Mouse (Mus musculus): ENCODE data around the gene Fbxo41.
A peak's percentile ranks its signal among the peaks of the same experiment; 100 is the strongest.
"Not testable (repeated sequence)": the region's sequence is repeated elsewhere in the genome, so short reads cannot be mapped to it uniquely, and the experiment has no call there.

Gene Fbxo41

DNA sequence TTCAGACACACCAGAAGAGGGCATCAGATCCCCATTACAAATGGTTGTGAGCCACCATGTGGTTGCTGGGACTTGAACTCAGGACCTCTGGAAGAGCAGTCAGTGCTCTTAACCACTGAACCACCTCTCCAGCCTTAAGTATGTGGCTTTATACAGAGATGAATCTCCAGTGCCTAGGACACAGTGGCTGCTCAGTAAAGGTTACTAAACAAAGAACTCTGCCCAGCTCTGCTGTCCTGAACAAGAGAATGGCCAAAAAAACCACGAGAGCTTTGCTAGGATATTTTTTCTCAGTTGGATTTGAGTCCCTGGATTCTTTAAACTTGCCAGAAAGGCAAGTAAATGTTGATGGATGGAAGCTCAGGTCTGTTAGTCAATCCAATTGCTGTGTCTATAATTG lies 52.7 kb downstream of the Fbxo41 start:
- DNase-seq (ENCODE audit: extremely low spot score, low spot score) = not testable (repeated sequence)

GRCm38 (mm10) chr6:85447351-85447750 lies 55.4 kb downstream of the Fbxo41 start:
- DNase-seq (ENCODE audit: extremely low spot score, low spot score) = no peak

- DNase-seq (ENCODE audit: extremely low spot score, low spot score) = no peak
Observed at GRCm38 (mm10) chr6:85445286-85445685, 57.5 kb downstream of the Fbxo41 start.

- no peak for DNase-seq (ENCODE audit: extremely low spot score, low spot score)
Observed at GRCm38 (mm10) chr6:85444266-85444965, 58.4 kb downstream of the Fbxo41 start.

DNA sequence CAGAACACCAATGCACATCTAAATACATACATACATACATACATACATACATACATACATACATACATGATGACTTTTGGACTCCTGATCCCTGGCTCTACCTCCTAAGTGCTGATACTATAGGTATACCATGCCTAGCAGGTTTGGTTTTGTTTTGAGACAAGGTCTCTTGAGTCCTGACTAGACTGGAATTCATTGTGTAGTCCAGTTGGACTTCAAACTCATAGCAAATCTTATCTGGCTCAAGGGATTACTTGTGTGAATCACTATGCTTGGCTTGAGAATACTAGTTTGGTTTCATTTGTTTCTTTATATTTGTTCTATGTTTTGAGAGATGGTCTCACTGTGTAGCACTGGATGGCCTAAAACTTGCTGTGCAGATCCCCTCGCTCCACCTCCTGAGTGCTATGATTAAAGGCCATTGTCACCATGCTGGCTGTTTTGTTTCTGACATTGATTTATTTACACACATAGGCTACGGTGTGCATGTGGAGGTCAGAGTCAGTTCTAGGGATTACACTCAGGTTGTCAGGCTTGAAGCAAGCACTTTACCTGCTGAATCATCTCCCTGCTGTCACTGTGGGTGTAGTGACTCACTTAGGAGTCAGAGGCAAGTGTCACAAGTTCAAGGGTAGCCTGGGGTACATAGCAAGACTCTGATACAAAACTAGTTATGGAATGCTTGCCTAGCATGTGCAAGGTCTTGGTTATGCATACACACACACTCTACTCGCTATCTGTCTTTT lies 59.1 kb downstream of the Fbxo41 start:
- DNase-seq (ENCODE audit: extremely low spot score, low spot score) = no peak

DNA sequence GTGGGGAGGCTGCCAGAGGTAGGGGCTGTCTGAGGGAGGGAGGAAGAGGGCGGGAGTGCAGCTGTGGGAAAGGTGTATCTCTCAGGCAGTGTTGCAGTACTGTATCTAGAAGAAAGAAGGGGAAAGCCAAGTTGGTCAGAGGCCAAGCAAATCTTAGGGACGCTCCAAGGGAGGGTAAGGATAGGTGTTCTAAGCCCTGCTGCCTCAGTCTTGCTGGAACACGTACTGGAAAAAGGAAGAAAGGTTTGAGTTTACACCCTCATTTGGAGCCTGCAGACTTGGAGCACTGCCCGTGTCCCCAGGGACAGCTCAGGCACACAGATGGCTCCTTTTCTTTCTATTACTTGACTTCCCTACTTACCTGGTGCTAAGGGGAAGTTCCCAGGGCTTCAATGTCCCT lies 61.7 kb downstream of the Fbxo41 start:
- no peak for DNase-seq (ENCODE audit: extremely low spot score, low spot score)

GRCm38 (mm10) chr6:85436631-85437030 lies 66.2 kb downstream of the Fbxo41 start:
- no peak for DNase-seq (ENCODE audit: extremely low spot score, low spot score)

DNA sequence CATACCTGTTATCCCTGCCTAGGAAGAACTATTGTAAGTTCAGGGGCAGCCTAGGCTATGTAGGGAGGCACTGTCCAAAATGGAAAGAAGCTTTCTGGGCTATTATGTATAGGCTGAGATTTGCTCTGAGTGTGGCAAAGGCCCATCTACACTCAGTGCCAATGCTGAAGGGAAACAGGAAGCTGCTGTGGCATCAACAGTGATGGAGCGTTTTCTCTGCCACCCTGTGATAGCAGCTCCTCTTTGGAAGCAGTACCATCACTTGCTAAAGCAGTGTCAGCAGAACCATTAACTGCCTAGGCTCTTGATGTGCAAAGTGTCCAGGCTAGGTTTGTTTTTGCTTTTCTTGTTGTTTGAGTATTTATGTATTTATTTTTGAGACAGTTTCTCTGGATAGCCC lies 66.6 kb downstream of the Fbxo41 start:
- DNase-seq (ENCODE audit: extremely low spot score, low spot score) = no peak

DNA sequence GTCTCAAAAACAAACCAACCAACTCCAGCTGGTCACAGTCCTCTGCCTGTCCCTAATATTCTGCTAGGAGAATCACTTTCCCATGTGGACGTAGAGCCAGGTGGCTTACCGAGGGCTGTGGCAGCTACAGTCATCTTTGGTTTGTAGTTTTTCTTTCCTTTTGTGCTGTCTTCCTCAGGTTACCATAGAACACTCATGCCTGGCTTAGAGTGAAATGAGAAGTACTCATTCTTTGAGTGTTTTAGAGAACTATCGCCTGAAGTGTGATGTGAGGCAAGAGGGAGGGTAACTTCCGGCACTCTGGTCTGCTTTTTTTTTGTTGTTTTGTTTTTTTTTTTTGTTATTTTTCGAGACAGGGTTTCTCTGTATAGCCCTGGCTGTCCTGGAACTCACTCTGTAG lies 68.9 kb downstream of the Fbxo41 start:
- no peak for DNase-seq (ENCODE audit: extremely low spot score, low spot score)

DNA sequence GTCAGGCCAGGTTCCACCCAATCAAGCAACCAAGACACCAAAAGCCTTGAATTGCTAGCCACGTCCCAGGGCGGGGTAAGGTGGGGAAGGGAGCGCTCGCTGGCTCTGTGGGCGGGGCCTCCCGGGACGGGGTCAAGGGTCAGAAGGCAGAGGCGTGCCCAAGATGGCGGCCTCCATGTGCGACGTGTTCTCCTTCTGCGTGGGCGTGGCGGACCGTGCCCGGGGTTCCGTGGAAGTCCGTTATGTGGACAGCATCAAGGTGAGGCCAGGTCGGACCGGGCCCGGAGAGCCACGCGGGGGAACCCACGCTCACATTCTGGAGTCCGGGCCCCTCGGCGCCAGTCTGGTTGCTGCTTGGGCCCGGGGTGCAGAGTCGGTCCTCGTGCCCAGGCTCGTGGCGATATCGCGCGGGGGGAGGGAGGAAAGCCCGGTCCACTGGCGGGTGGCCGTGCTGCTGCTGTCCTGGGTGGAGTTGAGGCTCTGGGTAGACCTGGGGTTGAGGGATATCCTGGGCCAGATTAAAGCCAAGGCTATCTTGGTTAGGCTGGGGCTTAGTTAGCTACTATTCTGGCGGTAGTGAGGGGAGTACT lies 70.9 kb downstream of the Fbxo41 start, which contains the start of gene Smyd5:
Gene Smyd5, plus strand, starts transcription at position 148 of the 590 bp plus-strand sequence.
- peak; percentile 91 for DNase-seq (ENCODE audit: extremely low spot score, low spot score)

GRCm38 (mm10) chr6:85431274-85431841 lies 71.4 kb downstream of the Fbxo41 start:
- DNase-seq (ENCODE audit: extremely low spot score, low spot score) = no peak

DNA sequence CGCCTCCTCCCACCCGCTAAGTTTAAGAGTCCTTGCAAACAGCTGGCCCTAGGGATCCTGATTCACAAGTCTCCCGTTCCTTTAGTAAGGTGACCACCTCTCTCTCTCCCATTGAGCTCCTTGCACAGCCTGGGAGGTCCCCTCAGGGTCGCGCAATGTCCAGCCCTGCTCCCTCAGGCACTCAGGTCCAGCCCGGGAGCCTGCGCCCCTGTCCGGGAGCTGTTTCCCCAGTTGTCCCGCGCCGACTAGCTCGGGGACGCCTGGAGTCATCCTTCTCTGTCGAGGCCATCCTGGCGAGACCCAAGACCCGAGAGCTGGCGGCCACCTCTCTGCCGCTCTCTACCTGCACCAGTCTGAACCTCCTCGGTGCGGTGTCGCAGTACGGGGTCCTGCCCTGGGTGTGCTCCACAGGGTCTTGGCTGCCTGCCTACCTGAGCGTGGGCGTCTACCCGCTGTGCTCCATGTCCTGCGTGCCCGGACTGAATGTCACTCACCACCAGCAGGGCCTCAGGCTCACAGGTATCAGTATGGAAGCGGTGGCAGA lies 78.9 kb downstream of the Fbxo41 start, which contains the start of gene Noto:
Gene Noto, plus strand, starts transcription at position 51 of the 544 bp plus-strand sequence.
- DNase-seq (ENCODE audit: extremely low spot score, low spot score) = no peak
